Comparison of ENCODE assay signal across 17 mouse cellular contexts in genomic region chr14:57523762-57524161, GRCm38 (mm10). TPM values are rescaled to one million over a fixed set of nuclear protein-coding genes. Genes with fewer than 3 reads are reported as not detected.
DNase-seq lines count a peak whose midpoint lies in the region; ATAC-seq and TF ChIP-seq lines count a peak whose summit lies in the region.
"Had no signal": no experiment of that assay in that cellular context is flagged by ENCODE, and none has a peak within 500 bp of the region (broad histone marks: within the 10 kb centered on the region; RNA-seq: fewer than 3 reads in every experiment).

No protein-coding gene starts in this region.

- intact Hi-C loops in heart, postnatal 10 days (cut with DNase I), result no loop called here

- ATAC-seq in forebrain, embryonic 13.5 days, result no peak
- no peak for ATAC-seq in forebrain, embryonic 16.5 days
- ATAC-seq in lung, embryonic 14.5 days (ENCODE audit: insufficient read depth), result no peak
- ATAC-seq in limb, embryonic 13.5 days (ENCODE audit: low FRiP score, low read depth), result no peak
- ATAC-seq: inflammation-experienced regulatory T-cells, adult 6 months had no signal

- H3K4me3 ChIP-seq in forebrain, embryonic 13.5 days, result no peak overlapping the region
- H3K4me3 ChIP-seq in forebrain, embryonic 16.5 days (replicated peaks; ENCODE audit: low read length), result no peak overlapping the region
- H3K4me3 ChIP-seq in lung, embryonic 14.5 days (ENCODE audit: low read depth, low read length), result no peak overlapping the region
- peak overlapping the region; percentile 82 to 90; a peak in 3 of 4 replicates for H3K4me3 ChIP-seq in ES-E14 (ENCODE audit: insufficient read depth in 1 of 2, low read depth in 1 of 2, low read length in 2 of 2, poor library complexity in 1 of 2, severe bottlenecking in 1 of 2)
- peak overlapping the region; percentile 75 for H3K4me3 ChIP-seq in limb, embryonic 13.5 days

- in situ Hi-C loops in ES-E14 (cut with MboI; ENCODE audit: low sequenced_read_pairs in 2 of 2, unreplicated experiment in 2 of 2), result no loop called here

- TF ChIP-seq CTCF in lung, embryonic 14.5 days (IDR thresholded peaks at IDR 0.05; ENCODE audit: low read depth), result no peak

- WGBS in forebrain, embryonic 13.5 days, result 74% methylated on average over 9 of the region's 9 CpGs
- WGBS in forebrain, embryonic 16.5 days, result 60% methylated on average over 9 of the region's 9 CpGs
- 86% methylated on average over 9 of the region's 9 CpGs for WGBS in lung, embryonic 14.5 days
- 50% methylated on average over 9 of the region's 9 CpGs for WGBS in limb, embryonic 13.5 days

- H3K27me3 ChIP-seq in forebrain, embryonic 13.5 days, result peaks cover 36% of the 10 kb centered on the region
- no peaks in the 10 kb centered on the region for H3K27me3 ChIP-seq in forebrain, embryonic 16.5 days (replicated peaks; ENCODE audit: control insufficient read depth, insufficient read depth, low read length)
- 0 out of 2 replicates have a peak, but pooled peaks cover 2% of the 10 kb centered on the region for H3K27me3 ChIP-seq in lung, embryonic 14.5 days (ENCODE audit: insufficient read depth, low read length)
- H3K27me3 ChIP-seq in limb, embryonic 13.5 days, result no peaks in the 10 kb centered on the region

- peaks cover 14% of the 10 kb centered on the region; the same call in 1 of the 2 replicates for H3K4me1 ChIP-seq in forebrain, embryonic 13.5 days
- H3K4me1 ChIP-seq in forebrain, embryonic 16.5 days (replicated peaks; ENCODE audit: control insufficient read depth, insufficient read depth, low read length), result peaks cover 9% of the 10 kb centered on the region
- no peaks in the 10 kb centered on the region for H3K4me1 ChIP-seq in lung, embryonic 14.5 days (ENCODE audit: insufficient read depth)
- peaks cover 3 to 28% of the 10 kb centered on the region in 2 experiments for H3K4me1 ChIP-seq in ES-E14 (ENCODE audit: control insufficient read depth in 2 of 2, insufficient read depth in 2 of 2, low read length in 2 of 2, poor library complexity in 1 of 2)
- peaks cover 21% of the 10 kb centered on the region for H3K4me1 ChIP-seq in limb, embryonic 13.5 days
- H3K4me1 ChIP-seq: embryonic facial prominence, embryonic 12.5 days had no signal

- no peak overlapping the region for H3K9ac ChIP-seq in forebrain, embryonic 13.5 days
- H3K9ac ChIP-seq in forebrain, embryonic 16.5 days (replicated peaks; ENCODE audit: low read depth, low read length), result no peak overlapping the region
- H3K9ac ChIP-seq in lung, embryonic 14.5 days, result no peak overlapping the region
- H3K9ac ChIP-seq in ES-E14 (ENCODE audit: insufficient read depth, low read depth, low read length, poor library complexity, severe bottlenecking), result no peak overlapping the region
- H3K9ac ChIP-seq in limb, embryonic 13.5 days, result no peak overlapping the region

- peak overlapping the region; percentile 83; the same call in 1 of the 2 replicates for H3K4me2 ChIP-seq in forebrain, embryonic 13.5 days
- H3K4me2 ChIP-seq in forebrain, embryonic 16.5 days (ENCODE audit: low read length), result no peak overlapping the region
- peak overlapping the region; percentile 75 for H3K4me2 ChIP-seq in lung, embryonic 14.5 days
- H3K4me2 ChIP-seq in limb, embryonic 13.5 days (replicated peaks), result peak overlapping the region; percentile 88

- no peak for DNase-seq in lung, embryonic 14.5 days
- no peak for DNase-seq in lung, postnatal 4 days
- no peak for DNase-seq in ES-E14 (ENCODE audit: low read depth, low spot score)
- DNase-seq in heart, postnatal 10 days, result no peak
- no peak for DNase-seq in cerebellum, postnatal 14 days
- DNase-seq: adrenal gland, postnatal 14 days; gastrocnemius, postnatal 14 days; left cerebral cortex, postnatal 4 days; lung, adult 2 months; thymus, postnatal 36 days had no signal

- H3K27ac ChIP-seq in forebrain, embryonic 13.5 days, result no peak overlapping the region
- no peak overlapping the region for H3K27ac ChIP-seq in forebrain, embryonic 16.5 days (ENCODE audit: low read length)
- H3K27ac ChIP-seq in lung, embryonic 14.5 days (ENCODE audit: low read depth), result no peak overlapping the region
- H3K27ac ChIP-seq in ES-E14 (ENCODE audit: insufficient read depth, low read depth, low read length, poor library complexity, severe bottlenecking), result no peak overlapping the region; the same call in 1 of the 2 replicates
- no peak overlapping the region; the same call in 1 of the 2 replicates for H3K27ac ChIP-seq in limb, embryonic 13.5 days
- H3K27ac ChIP-seq: embryonic facial prominence, embryonic 12.5 days; neural tube, embryonic 12.5 days had no signal

- no peaks in the 10 kb centered on the region for H3K36me3 ChIP-seq in forebrain, embryonic 13.5 days (ENCODE audit: poor library complexity, severe bottlenecking)
- H3K36me3 ChIP-seq in forebrain, embryonic 16.5 days (ENCODE audit: control insufficient read depth, insufficient read depth), result no peaks in the 10 kb centered on the region
- H3K36me3 ChIP-seq in lung, embryonic 14.5 days (ENCODE audit: insufficient read depth), result no peaks in the 10 kb centered on the region; the same call in 1 of the 2 replicates
- peaks cover 8% of the 10 kb centered on the region; the same call in 1 of the 2 replicates for H3K36me3 ChIP-seq in ES-E14 (ENCODE audit: control insufficient read depth, insufficient read depth, low read length, poor library complexity, severe bottlenecking)
- 0 out of 2 replicates have a peak, but pooled peaks cover under 1% of the 10 kb centered on the region for H3K36me3 ChIP-seq in limb, embryonic 13.5 days
- H3K36me3 ChIP-seq: embryonic facial prominence, embryonic 12.5 days; G1E; neural tube, embryonic 12.5 days had no signal

- no peaks in the 10 kb centered on the region for H3K9me3 ChIP-seq in forebrain, embryonic 13.5 days (replicated peaks)
- no peaks in the 10 kb centered on the region for H3K9me3 ChIP-seq in forebrain, embryonic 16.5 days (ENCODE audit: control insufficient read depth, low read length)
- no peaks in the 10 kb centered on the region for H3K9me3 ChIP-seq in lung, embryonic 14.5 days (ENCODE audit: low read depth, low read length)
- H3K9me3 ChIP-seq in ES-E14 (ENCODE audit: control insufficient read depth, insufficient read depth, low read depth, low read length), result no peaks in the 10 kb centered on the region
- no peaks in the 10 kb centered on the region for H3K9me3 ChIP-seq in limb, embryonic 13.5 days
- H3K9me3 ChIP-seq: embryonic facial prominence, embryonic 12.5 days; G1E; neural tube, embryonic 12.5 days had no signal

TF ChIP-seq in ES-E14, 5 proteins besides CTCF, POLR2A, EP300 and RAD21:
- TF ChIP-seq HCFC1 (IDR thresholded peaks at IDR 0.05; ENCODE audit: borderline replicate concordance, insufficient read depth, low read length), result no peak
TF ChIP-seq in ES-E14: peak in this region for 0.

RNA-seq across cellular contexts. Expression of gene Il17d, which starts 0.8 kb away (rescaled TPM):
- polyA plus RNA-seq in forebrain, embryonic 13.5 days (2015; fragmentation: Nextera tagmentation; extraction: Ambion mirVana), result 1.7 and 2.7 TPM in 2 replicates
- 4.7 and 5.0 TPM in 2 replicates for polyA plus RNA-seq in forebrain, embryonic 16.5 days (2015; fragmentation: Nextera tagmentation; extraction: Ambion mirVana)
- 3.4 TPM in 2 replicates for polyA plus RNA-seq in lung, embryonic 14.5 days (2014; fragmentation: Nextera tagmentation; extraction: Ambion mirVana)
- total RNA-seq in ES-E14 (2012; rRNA removed), result 2.6 and 5.3 TPM in 2 replicates
- polyA plus RNA-seq in limb, embryonic 13.5 days (2015; fragmentation: Nextera tagmentation; extraction: Ambion mirVana), result 7.9 and 9.2 TPM in 2 replicates
- total RNA-seq in heart, postnatal 10 days (2021), result 1 to 10 TPM; 8.4 to 8.8 TPM
- total RNA-seq: G1E had no signal
- polyA plus RNA-seq: inflammation-experienced regulatory T-cells, adult 6 months had no signal

RNA-seq across cellular contexts. Expression of gene Eef1akmt1, which starts 47.6 kb away (rescaled TPM):
- polyA plus RNA-seq in forebrain, embryonic 13.5 days (2015; fragmentation: Nextera tagmentation; extraction: Ambion mirVana), result 98.6 and 104 TPM in 2 replicates
- polyA plus RNA-seq in forebrain, embryonic 16.5 days (2015; fragmentation: Nextera tagmentation; extraction: Ambion mirVana), result 98.0 and 103 TPM in 2 replicates
- 112 and 122 TPM in 2 replicates for polyA plus RNA-seq in lung, embryonic 14.5 days (2014; fragmentation: Nextera tagmentation; extraction: Ambion mirVana)
- total RNA-seq in ES-E14 (2012; rRNA removed), result 29.2 and 38.6 TPM in 2 replicates
- 101 and 110 TPM in 2 replicates for polyA plus RNA-seq in limb, embryonic 13.5 days (2015; fragmentation: Nextera tagmentation; extraction: Ambion mirVana)
- total RNA-seq in heart, postnatal 10 days (2021), result 10 to 100 TPM; 32.4 to 32.6 TPM

Comparison
In these comparisons a context has a peak if more than half of its experiments do, and no peak if none do; other contexts are left out.
1. H3K4me3 ChIP-seq: peak in ES-E14 (2 of 2) and limb, embryonic 13.5 days (single experiment); none in forebrain, embryonic 13.5 days (single experiment), forebrain, embryonic 16.5 days (single experiment) and lung, embryonic 14.5 days (single experiment).